Mouse (Mus musculus) cerebellum, adult (tissue): Measurements from ENCODE around the gene Khsrp.

Experiments
- ATAC-seq: cut with Nextera tagmentation; 2 replicates; pipeline ENCODE4 v1.9.2; 2017; ENCODE audit warnings: mild to moderate bottlenecking, moderate library complexity, mixed read lengths; ENCODE audit not compliant: insufficient number of reproducible peaks, low FRiP score, low TSS enrichment

Khsrp gene

DNA sequence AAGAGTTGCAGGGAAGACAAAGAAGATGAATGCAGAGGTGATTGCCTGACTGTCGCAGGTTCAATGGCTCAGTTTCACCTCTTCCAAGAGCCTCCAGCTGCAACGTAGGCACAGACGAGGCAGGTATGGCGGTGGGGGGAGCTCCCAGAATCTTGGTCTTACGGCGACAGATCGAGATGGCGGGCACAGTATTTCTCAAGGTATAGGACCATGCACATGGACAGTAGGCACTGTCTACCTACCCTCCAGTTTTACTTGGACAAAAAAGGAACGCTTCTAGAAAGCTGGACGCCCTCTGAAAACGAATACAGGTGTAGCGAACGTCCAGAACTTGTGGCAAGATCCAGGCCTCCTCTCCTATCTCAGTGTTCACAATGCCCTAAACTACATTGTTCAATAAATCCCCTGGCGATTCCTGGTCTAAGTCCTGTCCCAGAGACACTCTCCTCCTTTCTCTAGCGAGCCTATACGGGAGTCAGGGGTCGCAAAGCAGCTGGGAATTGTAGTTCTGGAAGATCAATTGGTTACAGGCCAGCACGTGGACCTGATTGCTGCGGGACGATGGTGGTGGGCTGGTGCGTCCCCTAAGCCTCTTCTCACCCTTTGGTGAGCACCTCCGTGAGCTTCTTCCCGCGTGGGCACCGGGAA lies 41.7 kb downstream of the Khsrp start:
- ATAC-seq, result peak; percentile 83

DNA sequence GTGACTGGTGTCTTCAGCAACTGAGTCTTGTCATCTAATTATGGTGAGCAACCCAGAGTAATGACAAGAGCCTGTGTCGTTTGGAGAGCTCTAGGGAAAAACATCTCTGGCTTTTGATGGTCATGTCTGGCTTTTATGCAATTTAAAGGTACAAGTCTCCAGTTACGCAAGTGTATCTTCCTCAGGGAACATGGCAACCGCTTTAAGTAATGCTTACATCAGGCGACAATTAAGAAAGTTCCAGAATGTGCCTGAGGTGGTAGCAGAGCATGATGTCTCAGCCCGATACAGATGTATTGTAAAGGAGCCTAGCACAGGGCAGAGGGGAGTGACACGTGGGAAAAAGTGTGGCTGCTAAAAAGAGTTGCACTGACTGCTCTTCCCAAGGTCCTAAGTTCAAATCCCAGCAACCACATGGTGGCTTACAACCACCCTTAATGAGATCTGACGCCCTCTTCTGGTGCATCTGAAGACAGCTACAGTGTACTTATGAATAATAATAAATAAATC lies 42.3 kb downstream of the Khsrp start:
- no peak for ATAC-seq

DNA sequence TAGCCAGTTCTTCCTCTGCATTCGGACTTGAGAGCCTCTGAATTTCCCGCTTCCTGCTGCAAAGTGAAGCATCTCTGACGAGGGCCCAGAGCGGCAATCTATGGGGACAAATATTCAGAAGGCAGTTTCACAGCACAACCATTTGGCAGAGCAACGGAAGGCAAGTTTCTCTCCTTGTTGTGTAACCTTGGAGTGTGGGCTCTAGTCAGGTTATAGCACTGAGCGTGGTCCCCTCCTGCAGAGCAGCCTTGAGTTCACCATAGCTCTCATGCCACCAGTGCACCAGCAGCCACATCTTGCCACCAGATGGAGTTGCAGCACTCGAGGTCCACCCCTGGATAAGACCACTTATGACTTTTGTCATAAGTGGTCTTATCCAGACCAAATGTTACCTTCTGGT lies 42.9 kb downstream of the Khsrp start:
- no peak for ATAC-seq

DNA sequence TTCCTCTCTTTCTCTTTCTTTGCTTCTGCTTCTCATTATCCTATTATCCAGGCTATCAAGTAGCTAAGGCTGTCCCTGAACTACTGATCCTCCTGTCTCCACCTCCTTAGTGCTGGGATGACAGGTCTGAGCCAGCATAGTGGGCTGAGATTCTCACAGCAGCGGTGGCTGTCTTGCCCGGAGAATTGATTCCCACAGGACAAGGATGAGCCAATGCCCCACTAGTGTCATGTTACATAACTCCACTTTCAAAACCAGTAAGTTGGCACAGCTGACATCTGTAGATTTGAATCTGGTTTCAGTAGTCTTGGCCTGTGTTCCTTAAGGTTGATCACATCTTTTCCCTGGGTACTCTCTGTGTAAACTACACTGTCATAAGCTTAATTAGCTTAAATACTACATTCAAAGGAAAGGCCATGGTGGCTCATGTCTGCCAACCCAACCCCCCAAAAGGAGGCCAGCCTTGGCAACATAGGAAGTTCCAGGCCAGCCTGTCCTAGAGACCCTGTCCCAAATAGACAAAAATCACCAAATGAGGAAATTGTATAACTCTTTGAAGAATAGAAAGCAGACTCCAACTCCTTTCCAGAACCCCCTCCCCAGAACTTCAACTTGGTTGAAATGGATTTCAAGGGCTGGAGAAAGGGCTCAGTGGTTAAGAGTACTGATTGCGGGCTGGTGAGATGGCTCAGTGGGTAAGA lies 45.1 kb downstream of the Khsrp start:
- no peak for ATAC-seq

DNA sequence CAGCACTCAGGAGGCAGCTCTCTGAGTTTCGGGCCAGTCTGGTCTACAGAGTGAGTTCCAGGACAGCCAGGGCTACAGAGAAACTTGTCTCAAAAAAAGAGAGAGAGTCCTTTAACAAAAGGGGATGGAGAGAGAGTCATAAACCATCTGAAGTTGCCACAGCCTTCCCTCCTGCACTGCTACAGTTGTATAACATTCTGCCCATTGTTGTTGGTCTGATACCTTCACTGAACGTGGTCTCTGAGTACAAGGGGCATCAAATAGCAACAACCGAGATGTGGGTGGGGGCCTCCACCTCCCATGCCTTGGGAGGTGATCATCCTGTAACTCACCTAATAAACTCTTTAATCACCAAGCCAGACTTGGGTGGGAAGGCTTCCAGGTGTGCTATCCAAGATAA lies 45.7 kb downstream of the Khsrp start:
- no peak for ATAC-seq

DNA sequence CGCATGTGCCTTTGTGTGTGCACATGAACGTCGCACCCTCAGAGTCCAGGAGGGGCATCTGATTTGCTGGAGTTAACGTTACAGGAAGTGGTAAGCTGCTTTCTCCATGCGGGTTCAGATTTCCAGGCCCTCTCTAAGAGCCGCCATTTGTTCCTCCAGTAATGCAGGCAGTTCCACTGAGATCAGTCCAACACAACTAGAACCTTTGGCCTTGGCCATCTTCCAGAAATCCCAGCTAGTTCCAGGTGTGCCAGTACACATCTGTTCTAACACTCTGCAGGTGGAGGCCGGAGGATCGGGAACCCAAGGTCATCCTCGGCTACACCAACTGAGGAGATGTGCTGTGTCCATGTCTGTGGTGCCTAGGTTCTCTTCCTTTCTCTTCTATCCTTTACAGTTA lies 46.4 kb downstream of the Khsrp start:
- no peak for ATAC-seq

DNA sequence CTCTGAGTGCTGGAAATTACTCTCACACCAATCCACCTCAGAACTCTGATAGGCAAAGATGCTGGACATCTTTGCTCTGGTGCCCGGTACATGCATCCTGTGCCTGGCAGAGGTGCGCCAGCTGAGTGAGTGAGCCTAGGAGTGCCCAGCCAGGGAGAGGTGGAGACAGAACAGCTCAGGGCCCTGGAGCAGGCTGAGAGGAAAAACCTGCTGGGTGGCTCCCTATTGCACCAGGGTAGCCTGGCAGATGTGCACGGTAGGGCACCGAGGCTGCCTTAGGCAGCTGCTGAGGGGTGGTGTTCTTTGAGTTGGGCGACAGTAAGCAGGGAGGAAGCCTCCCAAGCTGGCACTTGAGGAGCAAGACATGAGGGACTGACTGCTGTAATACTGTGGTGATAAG lies 49.3 kb downstream of the Khsrp start, which contains the start of gene Acer1:
Gene Acer1 (minus strand): TSS at position 114 of the 400 bp plus-strand sequence.
- no peak for ATAC-seq

DNA sequence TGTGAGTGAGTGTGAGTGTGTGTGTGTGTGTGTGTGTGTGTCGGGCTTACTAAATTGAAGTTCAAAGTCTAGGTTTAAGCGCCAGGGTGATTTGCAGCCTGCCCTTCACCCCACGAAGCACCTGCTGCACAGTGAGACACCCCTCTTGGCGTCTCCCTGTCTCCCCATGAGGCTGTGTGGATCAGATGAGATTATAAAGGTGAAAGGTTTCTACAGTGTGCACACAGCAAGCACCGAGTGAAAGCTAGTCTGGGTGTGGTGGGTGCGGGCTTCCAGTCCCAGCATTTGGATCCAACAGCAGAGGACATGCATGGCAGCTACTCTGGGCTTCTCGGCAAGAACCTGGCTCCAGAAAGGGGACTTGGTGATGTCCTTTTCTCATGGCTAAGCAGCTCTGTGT lies 50.3 kb downstream of the Khsrp start:
- ATAC-seq, result no peak

DNA sequence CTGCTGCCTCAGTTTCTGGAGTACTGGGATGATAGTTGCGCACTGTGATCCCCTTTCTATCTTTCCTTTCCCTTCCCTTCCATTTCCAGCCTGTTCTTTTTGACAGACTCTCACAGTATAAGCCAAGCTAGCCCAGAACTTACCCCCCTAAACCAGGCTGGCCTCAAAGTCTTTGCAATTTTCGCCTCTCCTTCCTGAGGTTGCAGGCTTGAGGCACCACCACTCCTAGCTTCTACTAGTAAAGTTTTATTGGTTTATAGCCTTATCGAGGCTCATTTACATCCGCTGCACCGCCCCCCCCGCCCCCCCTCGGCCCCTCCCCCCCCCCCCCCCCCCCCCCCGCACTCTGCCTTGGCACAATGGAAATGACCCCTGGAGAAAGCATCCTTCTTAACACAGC lies 51.8 kb downstream of the Khsrp start:
- no peak for ATAC-seq

DNA sequence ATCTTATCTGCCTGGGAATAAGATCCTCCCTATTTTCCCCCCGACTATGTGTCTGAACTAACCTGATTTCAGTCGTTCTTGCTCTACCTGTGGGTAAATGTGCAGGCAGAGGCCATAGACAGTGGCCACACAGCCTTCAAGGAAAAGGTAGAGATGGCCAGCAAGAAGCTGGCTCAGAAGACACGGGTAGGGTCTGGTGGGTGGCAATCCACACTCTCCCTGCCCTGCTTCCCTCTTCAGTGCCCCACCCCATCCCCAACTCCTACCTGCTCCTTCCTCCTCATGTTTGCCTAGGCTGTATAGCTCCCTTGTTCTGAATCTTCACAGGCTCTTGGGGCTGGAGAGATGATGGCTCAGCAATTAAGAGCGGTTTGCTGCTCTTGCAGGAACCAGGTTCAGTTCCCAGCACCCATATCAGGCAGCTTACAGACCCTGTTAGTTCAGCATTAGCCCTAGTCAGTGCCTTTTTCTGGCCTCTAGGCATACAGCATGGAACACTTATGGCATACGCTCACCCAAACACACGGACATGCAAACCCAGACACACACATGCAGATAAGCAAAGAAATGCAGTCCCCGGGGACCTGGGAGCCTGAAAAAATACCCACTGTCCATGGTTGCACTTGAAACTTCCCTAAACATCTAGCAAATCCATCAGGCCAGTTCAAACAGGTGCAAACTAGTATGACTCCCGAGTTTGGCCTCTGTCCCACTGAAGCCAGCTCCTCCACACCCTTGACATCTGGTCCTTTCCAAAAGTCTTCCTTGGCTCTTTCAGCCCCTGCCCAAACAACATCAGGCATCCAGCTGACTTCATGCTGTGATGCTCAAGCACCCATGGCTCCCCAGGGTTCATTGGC lies 54.6 kb downstream of the Khsrp start:
- no peak for ATAC-seq

DNA sequence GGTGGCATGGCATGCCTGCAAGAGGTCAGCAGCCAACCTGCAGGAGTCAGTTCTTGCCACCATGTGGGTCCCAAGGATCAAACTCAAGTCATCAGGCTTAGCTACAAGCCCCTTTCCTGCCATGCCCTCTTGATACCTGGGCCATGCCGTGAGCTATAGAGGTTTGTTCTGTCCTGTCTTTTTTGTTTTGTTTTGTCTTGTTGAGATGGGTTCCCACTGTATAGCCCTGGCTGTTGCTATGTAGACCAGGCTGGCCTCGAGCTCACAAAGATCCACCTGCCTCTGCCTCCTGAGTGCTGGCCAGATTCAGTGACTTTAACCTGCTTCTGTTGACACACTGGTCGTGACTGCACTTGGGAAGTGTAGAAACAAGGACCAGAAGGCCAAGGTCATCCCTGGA lies 55.9 kb downstream of the Khsrp start:
- ATAC-seq, result no peak

DNA sequence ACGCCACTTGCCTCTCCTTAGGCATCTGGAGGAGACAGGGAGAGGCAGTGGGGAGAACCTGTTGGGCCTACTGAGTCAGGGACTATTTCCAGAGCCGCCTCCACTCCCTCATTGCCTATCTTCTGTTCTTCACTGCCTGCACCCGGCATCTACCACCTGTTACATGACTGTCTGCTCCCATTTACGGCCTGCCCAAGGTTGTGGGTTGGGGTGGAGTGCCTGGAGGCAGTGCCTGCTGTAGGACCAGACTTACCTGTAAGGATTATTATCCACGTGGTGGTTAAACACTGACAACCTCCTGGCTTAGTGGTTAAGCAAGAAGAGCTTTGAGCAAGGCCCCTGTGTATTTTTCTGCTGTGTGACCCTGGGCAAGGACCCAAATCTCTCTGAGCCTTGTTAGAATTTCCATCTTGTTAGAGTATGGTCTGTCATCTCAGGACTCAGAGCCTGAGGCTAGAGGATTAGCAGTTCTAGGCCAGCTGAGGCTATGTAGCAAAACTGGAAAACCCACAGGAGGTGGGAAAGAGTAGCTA lies 56.5 kb downstream of the Khsrp start:
- ATAC-seq, result no peak

DNA sequence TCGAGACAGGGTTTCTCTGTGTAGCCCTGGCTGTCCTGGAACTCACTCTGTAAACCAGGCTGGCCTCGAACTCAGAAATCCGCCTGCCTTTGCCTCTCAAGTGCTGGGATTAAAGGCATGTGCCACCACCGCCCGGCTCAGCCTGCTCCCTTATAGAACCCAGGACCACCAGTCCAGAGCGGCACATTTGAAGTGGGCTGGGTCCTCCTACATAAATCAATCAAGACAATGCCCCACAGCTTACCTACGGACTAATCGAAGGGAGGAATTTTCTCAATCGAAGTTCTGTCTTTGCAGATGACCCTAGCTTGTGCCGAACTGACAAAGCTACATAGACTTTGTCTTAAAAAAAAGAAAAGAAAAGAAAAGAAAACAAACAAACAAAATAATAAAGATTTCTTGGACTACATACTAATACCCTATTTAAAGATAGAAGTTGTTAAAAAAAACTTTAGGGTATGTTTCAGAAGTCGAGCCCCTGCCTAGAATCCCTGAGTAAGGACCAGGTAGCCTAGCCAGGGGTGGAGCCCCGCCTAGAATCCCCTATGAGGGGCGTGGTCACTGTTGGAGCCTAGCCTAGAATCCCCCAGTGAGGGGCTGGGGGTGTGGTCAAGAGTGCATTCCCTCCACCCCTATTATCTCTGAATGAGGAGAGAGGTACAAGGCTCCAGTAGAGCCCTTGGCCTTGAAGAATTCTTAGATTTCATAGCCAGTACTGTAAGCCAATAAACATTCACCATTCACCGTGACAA lies 57.2 kb downstream of the Khsrp start:
- no peak for ATAC-seq
